Mouse (Mus musculus) hindbrain, embryonic 13.5 days (tissue): Measurements from ENCODE around the gene Gm9918. TPM values are rescaled to one million over a fixed set of nuclear protein-coding genes. Genes with fewer than 3 reads are reported as not detected.

ENCODE experiments used
- ATAC-seq: fragments of 200-750 bp; cut with Nextera tagmentation; 2 replicates; pipeline ENCODE4 v1.8.0; 2017; ENCODE audit warnings: moderate TSS enrichment; ENCODE audit not compliant: low FRiP score
- H3K27ac ChIP-seq: fragments of 300-500 bp; sonication (generic); 2 replicates; pipeline ENCODE4 v1.5.1; 2015; ENCODE audit warnings: inconsistent platforms, mild to moderate bottlenecking, moderate library complexity
- H3K27me3 ChIP-seq: fragments of 300-500 bp; sonication (generic); 2 replicates; pipeline ENCODE4 v1.6.1; 2015; ENCODE audit warnings: mild to moderate bottlenecking, inconsistent platforms
- H3K36me3 ChIP-seq: fragments of 300-500 bp; sonication (generic); 2 replicates; pipeline ENCODE4 v1.6.1; 2015; ENCODE audit warnings: mild to moderate bottlenecking, inconsistent platforms
- H3K4me1 ChIP-seq: fragments of 300-500 bp; sonication (generic); replicated peaks from 2 replicates; pipeline ENCODE4 v1.6.1; 2015; ENCODE audit warnings: inconsistent platforms
- H3K4me2 ChIP-seq: fragments of 300-500 bp; sonication (generic); 2 replicates; pipeline ENCODE4 v1.6.1; 2015; ENCODE audit warnings: inconsistent platforms, mild to moderate bottlenecking, moderate library complexity
- H3K4me3 ChIP-seq: fragments of 300-500 bp; sonication (generic); 2 replicates; pipeline ENCODE4 v1.5.1; 2015; ENCODE audit warnings: mild to moderate bottlenecking, inconsistent platforms
- H3K9ac ChIP-seq: fragments of 300-500 bp; sonication (generic); 2 replicates; pipeline ENCODE4 v1.6.1; 2015; ENCODE audit warnings: mild to moderate bottlenecking, inconsistent platforms
- H3K9me3 ChIP-seq: fragments of 300-500 bp; sonication (generic); 2 replicates; pipeline ENCODE4 v1.6.1; 2016; ENCODE audit warnings: inconsistent platforms
- WGBS: fragments of 180-500 bp; shearing (Covaris S2); methylation state at CpG from one replicate; pipeline ENCODE4 v1.1.7; 2015; 5-methylcytosine and 5-hydroxymethylcytosine counted together
- polyA plus RNA-seq: library from polyadenylated mRNA; unstranded; fragments of >200 nt; fragmentation: Nextera tagmentation; extraction: Ambion mirVana; gene quantifications from 2 replicates; pipeline ENCODE4 v1.2.1, GENCODE M21; 2015

Gene Gm9918
- polyA plus RNA-seq, 1 experiment from 2014 or later: 0.22 TPM

DNA sequence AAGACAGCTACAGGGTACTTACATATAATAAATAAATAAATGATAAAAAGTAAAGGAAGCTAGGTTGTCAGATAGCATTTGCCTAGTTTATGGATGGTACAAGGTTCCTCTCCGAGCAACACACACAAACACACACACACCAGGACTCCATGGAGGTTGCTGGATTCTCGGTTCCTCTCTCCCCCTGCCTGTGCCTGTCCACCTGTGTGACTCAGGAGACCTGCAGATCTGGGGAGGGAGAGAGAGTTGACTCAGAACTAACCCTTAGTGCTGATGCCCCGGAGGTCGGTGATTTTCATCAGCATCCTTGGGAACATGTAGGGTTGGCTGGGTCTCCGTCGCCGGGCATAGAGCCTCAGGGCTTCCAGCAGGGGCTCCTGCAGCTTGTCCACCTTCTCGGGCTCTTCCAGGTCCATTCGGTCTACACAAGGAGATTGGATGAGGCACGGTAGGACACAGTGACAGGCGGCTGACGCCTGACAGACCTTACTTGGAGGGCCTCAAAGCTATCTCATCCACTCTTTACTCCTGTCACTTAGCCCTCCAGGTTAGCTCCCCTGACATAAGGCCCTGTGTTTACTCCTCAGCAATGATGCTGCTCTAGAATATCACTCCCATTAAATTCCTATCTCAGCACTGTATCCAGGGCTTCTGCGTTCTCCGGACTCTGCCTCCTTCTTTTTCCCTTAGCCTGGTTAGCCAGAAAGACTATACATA, 31.7 kb upstream of the Gm9918 start:
- Histone ChIP-seq H3K9ac (no peak overlapping the region), H3K36me3 (no peaks in the 10 kb centered on the region), H3K27me3 (peaks cover 47% of the 10 kb centered on the region), H3K9me3 (no peaks in the 10 kb centered on the region), H3K4me3 (no peak overlapping the region), H3K4me2 (no peak overlapping the region), H3K27ac (no peak overlapping the region), H3K4me1 (peaks cover 20% of the 10 kb centered on the region)
- 88% methylated on average over 14 of the region's 14 CpGs for WGBS
- ATAC-seq: no peak

DNA sequence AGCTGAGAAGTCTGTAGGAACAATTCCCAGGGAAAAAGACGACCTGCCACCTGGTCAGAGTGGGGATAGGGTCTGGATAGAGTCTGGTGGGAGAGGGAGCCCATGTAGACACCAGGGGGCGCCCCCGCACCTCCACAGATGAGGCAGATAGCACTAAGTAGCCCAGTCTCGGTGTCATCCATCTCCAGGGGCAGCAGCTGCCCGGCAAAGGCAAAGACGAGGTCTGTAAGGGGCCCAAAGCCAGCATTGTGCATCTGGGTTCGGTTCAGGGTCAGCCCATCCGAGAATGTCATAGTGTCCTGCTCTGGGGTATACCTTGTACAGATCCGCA, 31.1 kb upstream of the Gm9918 start:
- Histone ChIP-seq H3K9me3 (no peaks in the 10 kb centered on the region), H3K27me3 (peaks cover 52% of the 10 kb centered on the region), H3K4me1 (peaks cover 23% of the 10 kb centered on the region), H3K27ac (no peak overlapping the region), H3K36me3 (no peaks in the 10 kb centered on the region), H3K4me2 (no peak overlapping the region), H3K9ac (no peak overlapping the region), H3K4me3 (no peak overlapping the region)
- peak; percentile 82 for ATAC-seq
- WGBS: 7% methylated on average over 9 of the region's 9 CpGs

DNA sequence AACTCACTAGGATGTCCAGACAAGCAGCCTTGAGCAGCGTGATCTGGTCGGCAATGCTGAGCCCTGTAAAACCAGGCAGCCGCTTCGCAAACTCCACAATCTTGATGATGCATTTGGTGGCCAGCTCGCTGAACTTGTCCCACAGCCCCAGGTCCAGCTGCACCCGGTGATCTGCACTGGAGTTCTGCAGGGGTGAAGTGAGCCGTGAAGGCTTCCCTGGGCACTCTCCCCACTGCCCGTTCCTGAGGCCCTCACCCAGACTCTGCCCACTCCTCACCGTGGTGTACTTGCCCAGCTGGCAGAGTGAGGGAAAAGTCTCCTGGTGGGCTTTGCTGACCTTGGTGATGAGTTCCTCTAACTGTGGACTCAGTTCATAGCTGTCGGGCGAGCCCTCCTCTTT, 30.5 kb upstream of the Gm9918 start:
- Histone ChIP-seq H3K4me1 (peaks cover 27% of the 10 kb centered on the region), H3K4me3 (no peak overlapping the region), H3K9ac (no peak overlapping the region), H3K4me2 (no peak overlapping the region), H3K27ac (no peak overlapping the region), H3K9me3 (no peaks in the 10 kb centered on the region), H3K36me3 (no peaks in the 10 kb centered on the region), H3K27me3 (peaks cover 58% of the 10 kb centered on the region)
- ATAC-seq: no peak
- 80% methylated on average over 11 of the region's 11 CpGs for WGBS

DNA sequence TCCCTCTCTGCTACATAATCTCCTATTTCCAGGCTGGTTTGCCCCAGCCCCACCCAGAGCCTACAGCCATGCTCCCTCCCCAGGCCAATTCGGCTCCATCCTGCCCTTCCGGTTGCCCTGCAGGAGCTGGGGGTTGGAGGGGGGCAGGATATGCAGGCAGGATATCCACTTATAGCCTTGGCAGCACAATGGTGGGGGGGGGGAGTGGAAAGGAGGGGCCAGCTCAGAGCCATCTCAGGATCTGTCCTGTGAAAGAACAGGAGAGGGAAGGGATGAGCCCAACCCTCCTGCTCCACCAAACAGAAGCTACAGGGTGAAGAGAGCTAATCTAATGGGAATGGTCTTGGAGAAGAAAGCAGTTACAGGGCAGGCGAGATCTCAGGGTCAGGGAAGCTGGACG, 29.8 kb upstream of the Gm9918 start:
- ATAC-seq: no peak
- H3K4me1 ChIP-seq: peaks cover 29% of the 10 kb centered on the region
- no peak overlapping the region for H3K4me2 ChIP-seq
- peaks cover 66% of the 10 kb centered on the region for H3K27me3 ChIP-seq
- 86% methylated on average over 4 of the region's 4 CpGs for WGBS
- no peak overlapping the region for H3K4me3 ChIP-seq
- no peak overlapping the region for H3K9ac ChIP-seq
- no peaks in the 10 kb centered on the region for H3K9me3 ChIP-seq
- no peaks in the 10 kb centered on the region for H3K36me3 ChIP-seq
- H3K27ac ChIP-seq: no peak overlapping the region

DNA sequence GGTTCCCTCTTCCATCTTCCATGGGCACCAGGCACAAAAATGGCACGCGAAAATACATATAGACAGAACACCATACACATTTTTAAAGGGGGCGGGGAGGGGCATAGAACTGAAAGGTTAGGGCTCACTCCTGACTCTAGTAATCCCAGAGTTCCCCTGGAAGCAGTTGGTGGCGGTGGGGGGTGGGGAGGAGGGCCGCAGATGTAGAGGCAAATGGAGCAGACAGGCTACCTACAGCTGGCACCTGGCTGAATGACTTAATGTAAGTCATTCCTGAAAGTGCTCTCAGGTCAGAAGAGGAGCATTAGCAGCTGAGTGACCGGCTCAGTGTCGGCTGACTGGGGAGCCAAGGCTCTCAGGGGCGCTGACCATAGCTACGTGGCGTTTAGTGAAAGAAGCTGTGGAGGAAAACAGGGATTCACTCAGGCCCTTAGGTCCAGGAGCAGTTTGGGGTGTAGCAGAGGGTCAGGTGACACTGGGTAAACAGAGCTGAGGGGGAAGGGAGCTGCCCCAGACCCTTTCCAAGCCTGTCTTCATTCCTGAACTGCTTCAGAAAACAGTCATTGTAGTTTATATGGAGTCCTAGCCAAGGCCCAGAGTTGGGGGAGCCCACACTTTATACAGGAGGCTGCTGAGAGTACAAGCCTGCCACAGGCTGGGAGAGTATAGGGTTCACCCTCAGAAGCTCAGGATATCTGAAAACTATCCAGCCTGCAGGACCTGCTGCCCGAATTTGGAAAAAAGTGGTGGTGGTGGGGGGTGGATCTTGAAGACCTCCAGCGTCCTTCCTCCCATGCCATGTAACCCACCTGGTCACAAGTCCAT, 27.7 kb upstream of the Gm9918 start:
- Histone ChIP-seq H3K9me3 (no peaks in the 10 kb centered on the region), H3K4me3 (no peak overlapping the region), H3K9ac (no peak overlapping the region), H3K4me2 (no peak overlapping the region), H3K27ac (no peak overlapping the region), H3K4me1 (peaks cover 42% of the 10 kb centered on the region), H3K27me3 (peaks cover 77% of the 10 kb centered on the region), H3K36me3 (no peaks in the 10 kb centered on the region)
- no peak for ATAC-seq
- 27% methylated on average over 12 of the region's 12 CpGs for whole genome bisulfite sequencing

DNA sequence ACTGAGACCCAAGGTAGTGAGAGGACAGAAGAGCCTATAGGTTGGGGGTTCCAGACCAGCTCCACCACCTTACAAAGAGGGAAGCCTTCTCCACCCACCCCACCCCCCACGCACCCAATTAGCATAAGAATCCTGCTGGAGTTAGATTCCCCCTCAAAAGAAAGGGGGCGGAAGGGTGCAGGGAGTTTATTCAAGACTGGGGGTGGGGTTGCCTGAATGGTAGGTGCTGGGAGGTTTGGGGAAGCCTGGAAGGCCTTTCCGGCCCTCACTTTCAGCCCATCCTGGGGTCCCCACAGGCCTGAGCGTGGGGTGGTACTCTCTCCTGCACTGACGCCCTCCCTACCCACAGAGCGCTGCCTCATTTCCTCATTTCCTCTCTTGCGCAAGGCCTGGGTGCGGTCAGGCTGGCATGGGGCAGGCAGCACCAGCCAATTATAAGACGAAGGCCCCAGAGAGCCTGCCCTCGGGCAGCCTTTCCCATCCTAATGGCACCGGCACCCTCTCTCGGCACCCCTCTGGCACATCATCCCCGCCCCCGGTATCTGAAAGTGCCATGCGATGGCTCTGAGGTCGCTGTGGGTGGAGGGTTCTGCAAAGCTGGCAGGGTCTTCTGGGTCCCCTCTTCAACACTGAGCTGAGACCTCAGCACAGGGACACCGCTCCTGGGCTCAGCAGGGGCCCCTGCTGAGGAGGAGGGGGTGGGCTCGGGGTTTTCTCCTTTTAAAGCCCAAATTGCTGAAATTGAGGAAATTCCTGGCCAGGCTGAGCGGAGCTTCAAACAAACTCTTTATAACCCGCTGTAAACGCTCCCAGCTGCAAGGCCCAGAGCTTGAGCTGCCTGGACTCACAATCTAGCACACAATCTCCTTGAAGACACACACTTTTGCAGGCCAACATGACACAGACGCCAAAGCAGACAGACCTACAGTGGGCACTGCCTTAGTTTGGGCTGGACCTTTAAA, 26.9 kb upstream of the Gm9918 start:
- Histone ChIP-seq H3K4me1 (peaks cover 49% of the 10 kb centered on the region), H3K36me3 (no peaks in the 10 kb centered on the region), H3K9ac (peak overlapping the region; percentile 36; the same call in 1 of the 2 replicates), H3K4me3 (0 out of 2 replicates have a peak overlapping the region, but pooled peaks have one; percentile 7), H3K27ac (0 out of 2 replicates have a peak overlapping the region, but pooled peaks have one; percentile 8), H3K27me3 (peaks cover 84% of the 10 kb centered on the region), H3K4me2 (peak overlapping the region; percentile 95), H3K9me3 (no peaks in the 10 kb centered on the region)
- 13% methylated on average over 22 of the region's 22 CpGs for WGBS
- ATAC-seq: no peak

DNA sequence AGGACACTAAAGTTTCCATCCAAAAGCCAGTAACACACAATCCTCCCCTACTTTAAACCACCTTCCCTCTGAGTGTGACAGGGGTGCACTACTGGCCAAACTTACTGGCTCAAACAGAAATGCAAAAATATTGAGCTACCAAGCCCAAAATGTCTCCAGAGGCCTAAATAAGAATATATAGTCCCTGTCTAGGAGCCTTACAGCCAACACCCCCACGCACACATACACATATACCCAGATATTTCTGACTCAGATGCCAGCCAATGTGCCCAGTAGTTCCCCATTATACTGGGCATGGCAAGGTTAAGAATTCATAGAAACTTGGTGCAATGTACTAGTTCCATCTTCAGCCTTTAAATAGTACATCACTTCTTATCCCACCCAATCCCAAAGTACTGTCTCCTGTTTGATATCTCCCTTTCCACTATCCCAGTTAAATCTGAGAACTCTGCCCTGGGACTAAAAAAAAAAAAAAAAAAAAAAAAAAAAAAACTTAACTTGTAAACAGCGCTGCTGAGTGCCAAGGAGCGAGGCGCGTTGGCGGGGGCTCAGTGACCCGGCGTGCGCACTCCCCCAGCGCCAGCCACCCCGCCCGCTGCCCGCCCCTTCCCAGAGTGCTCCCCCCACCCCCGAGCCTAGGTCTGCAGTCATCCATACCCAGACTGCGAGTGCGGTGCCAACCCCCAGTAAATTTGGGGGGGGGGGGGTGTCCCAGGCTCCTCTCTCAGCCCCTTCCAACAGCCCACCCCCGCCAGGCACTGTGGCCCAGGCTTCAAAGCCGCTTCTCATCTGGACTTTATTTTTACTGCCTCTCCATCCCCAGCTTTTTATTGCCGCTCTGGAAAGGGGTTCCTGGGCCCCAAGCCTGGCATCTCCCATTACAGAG, 25.8 kb upstream of the Gm9918 start:
- H3K27me3 ChIP-seq: peaks cover 88% of the 10 kb centered on the region

DNA sequence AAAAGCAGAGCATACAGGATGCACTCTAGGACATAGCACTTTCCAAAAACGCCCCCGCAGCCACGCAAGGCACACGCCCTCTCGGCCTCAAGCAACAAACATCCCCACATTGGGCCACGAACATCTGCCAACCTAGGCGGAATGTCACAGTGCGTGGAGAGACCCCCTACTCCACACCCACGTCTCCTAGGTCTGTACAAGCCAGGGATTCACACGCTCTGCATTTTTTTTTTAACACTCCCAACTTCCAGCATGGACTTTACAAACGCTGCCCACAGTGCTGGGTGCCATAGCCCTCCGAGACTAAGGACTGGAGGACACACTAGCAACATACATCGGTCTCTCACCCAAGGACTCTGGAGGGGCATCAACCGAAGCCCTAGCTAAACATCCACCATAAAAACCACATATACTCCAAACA, 24.9 kb upstream of the Gm9918 start:
- Histone ChIP-seq H3K4me1 (peaks cover 59% of the 10 kb centered on the region), H3K27ac (0 out of 2 replicates have a peak overlapping the region, but pooled peaks have one; percentile 77), H3K4me2 (peak overlapping the region; percentile 95), H3K9me3 (no peaks in the 10 kb centered on the region), H3K9ac (peak overlapping the region; percentile 75), H3K27me3 (peaks cover 90% of the 10 kb centered on the region), H3K36me3 (no peaks in the 10 kb centered on the region), H3K4me3 (peak overlapping the region; percentile 53)
- WGBS: 4% methylated on average over 14 of the region's 14 CpGs
- ATAC-seq: no peak

More for the DNA sequence above, 25.8 kb upstream of the Gm9918 start:
- H3K36me3 ChIP-seq: no peaks in the 10 kb centered on the region
- H3K27ac ChIP-seq: 0 out of 2 replicates have a peak overlapping the region, but pooled peaks have one; percentile 8
- H3K4me1 ChIP-seq: peaks cover 54% of the 10 kb centered on the region
- H3K9me3 ChIP-seq: no peaks in the 10 kb centered on the region
- peak overlapping the region; percentile 75; the same call in 1 of the 2 replicates for H3K9ac ChIP-seq
- peak overlapping the region; percentile 53 for H3K4me3 ChIP-seq
- H3K4me2 ChIP-seq: peak overlapping the region; percentile 95
- WGBS: 10% methylated on average over 19 of the region's 19 CpGs
- no peak for ATAC-seq

DNA sequence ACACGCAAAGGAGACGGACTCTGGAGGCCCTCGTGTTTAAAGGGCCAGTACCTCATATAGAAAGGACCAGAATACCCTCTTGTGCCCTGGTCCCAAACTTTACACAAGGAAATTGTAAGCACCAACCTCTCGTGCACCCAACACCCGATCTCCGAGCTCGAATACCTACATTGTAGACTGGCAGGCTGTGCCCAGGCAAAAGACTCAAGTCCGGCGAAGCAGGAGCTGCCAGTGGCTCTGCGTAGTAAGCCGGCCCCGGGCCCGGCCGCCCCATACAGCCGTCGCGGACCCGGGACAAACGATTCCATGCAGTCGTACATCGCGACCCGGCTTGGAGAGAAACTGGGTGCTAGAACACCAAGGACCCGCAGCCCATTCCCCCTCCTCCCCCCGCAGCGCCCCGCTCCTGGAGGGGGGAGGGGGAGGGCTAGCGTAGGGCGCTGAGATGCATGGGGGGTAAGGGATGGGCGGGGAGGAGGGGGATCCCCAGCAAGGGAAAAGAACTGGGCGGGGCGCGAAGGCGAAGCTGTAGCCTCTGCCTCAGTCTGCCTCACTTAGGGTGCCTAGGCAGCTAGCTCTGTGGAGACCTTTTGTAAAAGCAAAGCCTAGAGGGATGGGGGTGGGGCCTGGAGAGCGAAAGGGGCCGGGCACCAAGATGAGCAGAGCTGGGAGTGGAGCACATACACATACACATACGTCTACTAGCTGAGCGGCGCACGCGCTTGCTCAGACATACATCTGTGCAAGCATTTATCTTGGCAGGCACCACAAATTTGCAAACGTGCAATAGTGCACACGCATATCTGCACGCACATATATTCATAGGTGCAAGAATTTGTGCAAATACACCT, 24.2 kb upstream of the Gm9918 start:
- ATAC-seq: peak; percentile 87
- no peaks in the 10 kb centered on the region for H3K9me3 ChIP-seq
- H3K27ac ChIP-seq: peak overlapping the region; percentile 77
- peak overlapping the region; percentile 53 for H3K4me3 ChIP-seq
- peak overlapping the region; percentile 95 for H3K4me2 ChIP-seq
- under 1% methylated on average over 43 of the region's 44 CpGs for WGBS
- no peaks in the 10 kb centered on the region for H3K36me3 ChIP-seq
- peaks cover 59% of the 10 kb centered on the region for H3K4me1 ChIP-seq
- H3K27me3 ChIP-seq: peaks cover 90% of the 10 kb centered on the region
- H3K9ac ChIP-seq: peak overlapping the region; percentile 75

DNA sequence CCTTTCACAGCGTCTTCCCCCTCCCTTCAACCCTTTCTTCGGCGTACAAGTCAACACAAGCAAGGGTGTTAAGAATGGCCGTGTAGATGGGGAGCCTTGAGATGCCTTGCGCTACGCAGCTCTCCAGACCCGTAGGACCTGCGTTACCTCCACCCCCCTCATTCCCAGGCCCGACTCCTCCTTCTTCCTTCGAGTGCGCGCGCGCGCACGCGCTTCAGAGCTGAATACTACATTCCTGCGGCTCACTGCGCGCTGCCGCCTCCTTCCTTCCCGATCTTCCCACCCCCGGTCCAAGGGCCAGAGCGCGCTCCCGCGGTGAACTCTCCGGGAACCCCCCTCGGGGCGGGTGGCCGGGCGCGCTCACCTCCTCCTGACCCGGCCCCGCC, 23.5 kb upstream of the Gm9918 start:
- Histone ChIP-seq H3K9ac (peak overlapping the region; percentile 75), H3K4me3 (peak overlapping the region; percentile 53), H3K36me3 (no peaks in the 10 kb centered on the region), H3K4me2 (peak overlapping the region; percentile 95), H3K9me3 (no peaks in the 10 kb centered on the region), H3K4me1 (peaks cover 59% of the 10 kb centered on the region), H3K27ac (peak overlapping the region; percentile 77), H3K27me3 (peaks cover 90% of the 10 kb centered on the region)
- ATAC-seq: peak; percentile 81
- under 1% methylated on average over 35 of the region's 35 CpGs for WGBS
